ENCODE assay signal across 16 mouse cellular contexts in the genomic region with DNA sequence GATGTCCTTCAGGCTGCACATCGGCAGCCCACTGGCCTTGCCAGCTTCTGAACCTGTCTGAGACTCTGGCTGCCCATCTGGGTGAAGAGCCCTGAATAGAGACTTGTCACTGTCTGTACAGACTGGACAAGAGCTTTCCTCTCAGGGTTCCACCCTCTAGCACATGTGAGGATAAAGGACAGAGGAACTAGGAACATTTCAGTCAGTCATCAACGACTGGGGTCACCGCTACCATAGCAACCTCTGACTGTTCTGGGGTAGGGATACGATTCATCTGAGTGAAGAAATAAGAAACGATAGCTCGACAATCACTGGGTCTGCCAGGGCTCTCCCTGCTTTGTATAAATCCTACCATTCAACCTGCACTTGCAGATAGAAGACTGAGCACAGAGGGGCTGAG.
DNase-seq lines count a peak whose midpoint lies in the region; ATAC-seq and TF ChIP-seq lines count a peak whose summit lies in the region.
"Had no signal": no experiment of that assay in that cellular context is flagged by ENCODE, and none has a peak within 500 bp of the region (broad histone marks: within the 10 kb centered on the region; RNA-seq: fewer than 3 reads in every experiment).

No protein-coding gene starts in this region.

- no peaks in the 10 kb centered on the region for H3K36me3 ChIP-seq in forebrain, embryonic 11.5 days (ENCODE audit: control insufficient read depth, insufficient read depth, low read length)
- H3K36me3 ChIP-seq in forebrain, embryonic 15.5 days: no peaks in the 10 kb centered on the region
- H3K36me3 ChIP-seq in forebrain, postnatal 0 days (ENCODE audit: insufficient read depth): no peaks in the 10 kb centered on the region
- peaks cover under 1% of the 10 kb centered on the region; the same call in 1 of the 2 replicates for H3K36me3 ChIP-seq in midbrain, embryonic 10.5 days
- H3K36me3 ChIP-seq: intestine, embryonic 15.5 days had no signal

- no peak for ATAC-seq in forebrain, embryonic 11.5 days (replicated peaks; ENCODE audit: low FRiP score)
- no peak for ATAC-seq in forebrain, embryonic 15.5 days (replicated peaks)
- peak; percentile 40; the same call in 1 of the 2 replicates for ATAC-seq in forebrain, postnatal 0 days
- ATAC-seq: intestine, embryonic 15.5 days had no signal

- no peaks in the 10 kb centered on the region for H3K27me3 ChIP-seq in forebrain, embryonic 11.5 days (ENCODE audit: control insufficient read depth, insufficient read depth, low read length)
- no peaks in the 10 kb centered on the region for H3K27me3 ChIP-seq in forebrain, embryonic 15.5 days
- no peaks in the 10 kb centered on the region for H3K27me3 ChIP-seq in forebrain, postnatal 0 days (ENCODE audit: insufficient read depth, low read length)
- H3K27me3 ChIP-seq in midbrain, embryonic 10.5 days (ENCODE audit: low read depth, poor library complexity, severe bottlenecking): no peaks in the 10 kb centered on the region
- H3K27me3 ChIP-seq: intestine, embryonic 15.5 days had no signal

- no peak overlapping the region for H3K4me3 ChIP-seq in forebrain, embryonic 11.5 days (ENCODE audit: low read depth, low read length)
- H3K4me3 ChIP-seq in forebrain, embryonic 15.5 days: no peak overlapping the region
- no peak overlapping the region for H3K4me3 ChIP-seq in forebrain, postnatal 0 days (ENCODE audit: low read depth, low read length)
- H3K4me3 ChIP-seq in midbrain, embryonic 10.5 days: no peak overlapping the region
- H3K4me3 ChIP-seq: heart, adult 2 months; intestine, embryonic 15.5 days had no signal

- no peak for TF ChIP-seq CTCF in forebrain, postnatal 0 days (IDR thresholded peaks at IDR 0.05; ENCODE audit: low read depth)

- H3K4me1 ChIP-seq in forebrain, embryonic 11.5 days (replicated peaks; ENCODE audit: control insufficient read depth, insufficient read depth, low read length): peaks cover 32% of the 10 kb centered on the region
- H3K4me1 ChIP-seq in forebrain, embryonic 15.5 days: peaks cover 50% of the 10 kb centered on the region
- peaks cover 9% of the 10 kb centered on the region; the same call in 1 of the 2 replicates for H3K4me1 ChIP-seq in forebrain, postnatal 0 days (ENCODE audit: insufficient read depth)
- H3K4me1 ChIP-seq in midbrain, embryonic 10.5 days: peaks cover 77% of the 10 kb centered on the region

- no peak for DNase-seq in forebrain, embryonic 11.5 days (ENCODE audit: low spot score)
- peak; percentile 23 for DNase-seq in forebrain, postnatal 0 days
- DNase-seq in midbrain, embryonic 10.5 days (ENCODE audit: low spot score): peak; percentile 32
- DNase-seq in retina, postnatal 1 day: peak; percentile 55
- DNase-seq in cerebellum, postnatal 4 days (ENCODE audit: low spot score in 2 of 2): no peak
- no peak for DNase-seq in testis, postnatal 14 days (ENCODE audit: low spot score)
- DNase-seq in kidney, postnatal 10 days: no peak
- DNase-seq: cerebellum, adult 18-20 months; gastrocnemius, postnatal 10 days; heart, adult 2 months; lung, adult 2 months; lung, postnatal 4 days; right cerebral cortex, postnatal 14 days had no signal

- H3K9me3 ChIP-seq in forebrain, embryonic 11.5 days (ENCODE audit: control insufficient read depth, low read length): no peaks in the 10 kb centered on the region
- no peaks in the 10 kb centered on the region for H3K9me3 ChIP-seq in forebrain, embryonic 15.5 days
- no peaks in the 10 kb centered on the region for H3K9me3 ChIP-seq in forebrain, postnatal 0 days (ENCODE audit: low read length)
- no peaks in the 10 kb centered on the region for H3K9me3 ChIP-seq in midbrain, embryonic 10.5 days (replicated peaks)
- H3K9me3 ChIP-seq: intestine, embryonic 15.5 days had no signal

- no peak overlapping the region; the same call in 1 of the 2 replicates for H3K9ac ChIP-seq in forebrain, embryonic 11.5 days (ENCODE audit: low read length)
- H3K9ac ChIP-seq in forebrain, embryonic 15.5 days (replicated peaks): no peak overlapping the region
- no peak overlapping the region for H3K9ac ChIP-seq in forebrain, postnatal 0 days
- H3K9ac ChIP-seq: intestine, embryonic 15.5 days had no signal

- 0 out of 2 replicates have a peak overlapping the region, but pooled peaks have one; percentile 5 for H3K4me2 ChIP-seq in forebrain, embryonic 11.5 days (ENCODE audit: low read depth, low read length, severe bottlenecking)
- H3K4me2 ChIP-seq in forebrain, embryonic 15.5 days (replicated peaks): no peak overlapping the region
- H3K4me2 ChIP-seq in forebrain, postnatal 0 days (ENCODE audit: low read depth): no peak overlapping the region
- H3K4me2 ChIP-seq: intestine, embryonic 15.5 days had no signal

- WGBS in forebrain, embryonic 11.5 days: 31% methylated on average over 6 of the region's 6 CpGs
- 23% methylated on average over 6 of the region's 6 CpGs for WGBS in forebrain, embryonic 15.5 days
- 24% methylated on average over 6 of the region's 6 CpGs for WGBS in forebrain, postnatal 0 days
- 37% methylated on average over 6 of the region's 6 CpGs for WGBS in midbrain, embryonic 10.5 days

- H3K27ac ChIP-seq in forebrain, embryonic 11.5 days (ENCODE audit: low read depth, low read length): no peak overlapping the region
- H3K27ac ChIP-seq in forebrain, embryonic 15.5 days (replicated peaks): no peak overlapping the region
- H3K27ac ChIP-seq in forebrain, postnatal 0 days (ENCODE audit: low read depth, low read length): no peak overlapping the region
- peak overlapping the region; percentile 86 for H3K27ac ChIP-seq in midbrain, embryonic 10.5 days (replicated peaks)
- H3K27ac ChIP-seq: heart, adult 2 months; intestine, embryonic 15.5 days; kidney, postnatal 0 days had no signal

Comparison
In these comparisons a context has a peak if more than half of its experiments do, and no peak if none do; other contexts are left out.
1. DNase-seq: peak in forebrain, postnatal 0 days (single experiment), midbrain, embryonic 10.5 days (single experiment) and retina, postnatal 1 day (single experiment); none in forebrain, embryonic 11.5 days (single experiment), cerebellum, postnatal 4 days (0 of 2), testis, postnatal 14 days (single experiment) and kidney, postnatal 10 days (single experiment).